Mouse (Mus musculus) liver, postnatal 0 days (tissue): Measurements from ENCODE around the gene Tmem40.
A peak's percentile ranks its signal among the peaks of the same experiment; 100 is the strongest.

Experiments
- CTCF ChIP-seq: sonication (generic); IDR thresholded peaks from 2 replicates; pipeline ENCODE4 v1.5.1; 2016; ENCODE audit warnings: antibody characterized with exemption, low read depth
- EP300 ChIP-seq: IDR thresholded peaks from 2 replicates; pipeline ENCODE4 v1.6.1; 2016; ENCODE audit warnings: antibody characterized with exemption, low read depth, mild to moderate bottlenecking

DNA sequence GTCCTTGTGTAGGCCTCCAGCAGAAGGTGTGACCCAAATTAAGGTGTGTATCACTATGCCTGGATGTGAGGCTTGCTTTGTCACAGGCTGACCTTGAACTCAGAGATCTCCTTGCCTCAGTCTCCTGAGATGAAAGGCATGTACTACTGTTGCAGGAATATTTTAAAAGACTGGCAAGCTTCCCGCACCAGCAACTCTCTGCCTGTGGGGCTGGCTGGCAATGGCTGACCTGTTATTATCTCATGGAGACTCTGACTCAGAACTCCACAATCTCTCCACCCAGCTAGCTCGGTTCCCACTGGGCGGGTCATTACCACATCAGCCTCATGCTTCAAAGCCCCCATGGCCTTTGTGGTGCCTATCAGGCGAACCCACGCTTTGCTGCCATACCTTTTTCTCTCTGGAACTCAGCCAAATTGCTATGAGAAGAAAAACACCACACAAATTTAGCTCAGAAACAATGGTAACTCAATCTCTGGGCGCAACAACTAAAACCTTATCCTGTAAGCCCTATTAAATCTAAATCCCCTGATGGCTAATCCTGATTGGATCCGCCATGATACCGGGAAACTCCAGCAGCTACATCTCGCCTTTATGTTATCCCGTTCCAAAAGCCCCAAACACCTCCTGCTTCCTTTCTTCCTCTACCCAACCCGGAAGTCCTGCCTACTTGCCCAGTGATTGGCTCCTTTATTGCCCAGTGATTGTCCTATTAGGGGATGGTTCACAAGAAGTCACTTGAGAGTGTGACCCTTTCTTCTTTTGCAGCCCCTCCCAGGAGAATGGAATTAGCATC is 77.2 kb downstream of the Tmem40 start:
- TF ChIP-seq CTCF (no peak), EP300 (peak; percentile 74)
